Mouse (Mus musculus) cortical plate, adult 2 months (tissue): Measurements from ENCODE around the gene Cacna2d3.

Source experiments
- CTCF ChIP-seq: fragments of 200-500 bp; IDR thresholded peaks from 2 replicates; pipeline ENCODE4 v1.5.1; 2011; ENCODE audit warnings: mild to moderate bottlenecking, control low read depth, low read length; ENCODE audit not compliant: insufficient read depth; ENCODE audit errors: extremely low read depth
- POLR2A ChIP-seq: fragments of 200-500 bp; IDR thresholded peaks from 2 replicates; pipeline ENCODE4 v1.6.1; 2011; ENCODE audit warnings: mild to moderate bottlenecking, low read length, control low read depth; ENCODE audit not compliant: insufficient read depth; ENCODE audit errors: extremely low read depth

DNA sequence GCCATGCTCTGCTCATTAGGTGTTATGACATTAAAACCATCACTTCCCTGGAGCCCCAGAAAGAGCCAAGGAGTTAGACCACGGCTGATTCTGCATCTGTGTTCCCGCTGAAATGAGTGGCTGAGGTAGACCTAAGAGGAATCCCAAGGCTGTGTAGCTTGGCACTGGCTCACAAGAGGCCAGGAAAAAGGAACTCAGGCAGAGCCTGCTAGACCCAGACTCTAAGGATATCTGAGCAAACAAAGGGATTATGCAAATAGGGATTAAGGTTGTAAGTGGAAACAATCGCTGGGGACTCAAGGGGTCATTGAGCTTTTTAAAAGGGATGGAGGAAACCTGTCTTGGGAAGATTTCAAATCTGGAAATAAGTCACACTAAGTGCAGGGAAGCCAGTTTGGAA is 766.5 kb downstream of the Cacna2d3 start:
- no peak for TF ChIP-seq CTCF
- no peak for TF ChIP-seq POLR2A
